7 mouse cellular contexts compared by ENCODE assay signal in the genomic region with DNA sequence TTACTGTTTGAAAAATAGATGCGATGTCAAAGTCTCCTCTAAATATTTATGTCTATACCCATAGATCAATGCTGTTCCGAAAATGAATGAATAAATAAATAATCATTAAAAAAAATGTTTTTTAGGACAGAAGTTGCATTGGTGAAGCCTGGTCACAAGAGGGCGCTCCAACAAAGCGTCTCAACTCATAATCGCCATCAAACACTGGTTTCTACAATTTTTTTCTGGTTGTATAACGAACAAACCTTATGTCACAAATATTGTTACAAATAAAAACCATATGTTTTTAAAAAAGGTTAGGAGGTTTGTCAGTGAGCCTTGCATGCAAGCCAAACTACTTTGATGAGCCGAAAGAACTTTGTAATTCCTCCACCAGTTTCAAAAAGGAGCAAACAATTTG. TPM values are rescaled to one million over a fixed set of nuclear protein-coding genes. Genes with fewer than 3 reads are reported as not detected.
DNase-seq lines count a peak whose midpoint lies in the region; ATAC-seq and TF ChIP-seq lines count a peak whose summit lies in the region.

No protein-coding gene starts in this region.

- peaks cover 13% of the 10 kb centered on the region for H3K27me3 ChIP-seq in intestine, postnatal 0 days (replicated peaks; ENCODE audit: control insufficient read depth, insufficient read depth, low read length)
- H3K27me3 ChIP-seq in intestine, embryonic 15.5 days (replicated peaks): peaks cover 13% of the 10 kb centered on the region; the same call in 1 of the 2 replicates
- peaks cover 16% of the 10 kb centered on the region for H3K27me3 ChIP-seq in liver, postnatal 0 days (ENCODE audit: insufficient read depth, low read length)

- no peak for ATAC-seq in intestine, postnatal 0 days
- ATAC-seq in intestine, embryonic 15.5 days: no peak
- ATAC-seq in liver, postnatal 0 days: no peak

- DNase-seq in 3T3-L1 (ENCODE audit: low read depth, low spot score): peak; percentile 72
- peak; percentile 49 for DNase-seq in A20 (ENCODE audit: low read depth, low spot score)
- peak; percentile 70 to 77 for DNase-seq in cerebellum, postnatal 10 days
- peak; percentile 53 for DNase-seq in liver, postnatal 0 days
- DNase-seq in frontal cortex, postnatal 10 days (ENCODE audit: low spot score in 2 of 2): no peak

- no peak overlapping the region for H3K4me3 ChIP-seq in intestine, postnatal 0 days (ENCODE audit: low read depth, low read length)
- H3K4me3 ChIP-seq in intestine, embryonic 15.5 days (replicated peaks): no peak overlapping the region
- H3K4me3 ChIP-seq in liver, postnatal 0 days (ENCODE audit: low read depth, low read length): no peak overlapping the region

- H3K27ac ChIP-seq in intestine, postnatal 0 days (ENCODE audit: low read depth, low read length): no peak overlapping the region
- H3K27ac ChIP-seq in intestine, embryonic 15.5 days: no peak overlapping the region
- no peak overlapping the region for H3K27ac ChIP-seq in liver, postnatal 0 days (ENCODE audit: low read depth)

- H3K4me2 ChIP-seq in intestine, postnatal 0 days (replicated peaks; ENCODE audit: low read depth): no peak overlapping the region
- H3K4me2 ChIP-seq in intestine, embryonic 15.5 days (replicated peaks): no peak overlapping the region
- no peak overlapping the region for H3K4me2 ChIP-seq in liver, postnatal 0 days (ENCODE audit: low read depth, low read length)

- no peak for TF ChIP-seq EP300 in liver, postnatal 0 days (IDR thresholded peaks at IDR 0.05; ENCODE audit: low read depth)

- H3K9ac ChIP-seq in intestine, postnatal 0 days (ENCODE audit: low read depth, low read length): no peak overlapping the region
- H3K9ac ChIP-seq in intestine, embryonic 15.5 days: no peak overlapping the region
- H3K9ac ChIP-seq in liver, postnatal 0 days (replicated peaks): no peak overlapping the region

- WGBS in intestine, postnatal 0 days: 13% methylated on average over 7 of the region's 7 CpGs
- WGBS in intestine, embryonic 15.5 days: 13% methylated on average over 7 of the region's 7 CpGs
- 12% methylated on average over 7 of the region's 7 CpGs for WGBS in liver, postnatal 0 days (ENCODE audit: insufficient replicate concordance)

- H3K36me3 ChIP-seq in intestine, postnatal 0 days (ENCODE audit: control insufficient read depth, insufficient read depth): no peaks in the 10 kb centered on the region
- H3K36me3 ChIP-seq in intestine, embryonic 15.5 days: no peaks in the 10 kb centered on the region
- H3K36me3 ChIP-seq in liver, postnatal 0 days (replicated peaks; ENCODE audit: insufficient read depth, low read length): no peaks in the 10 kb centered on the region

- H3K4me1 ChIP-seq in intestine, postnatal 0 days (replicated peaks; ENCODE audit: control insufficient read depth, insufficient read depth, low read length): no peaks in the 10 kb centered on the region
- H3K4me1 ChIP-seq in intestine, embryonic 15.5 days (replicated peaks): no peaks in the 10 kb centered on the region
- H3K4me1 ChIP-seq in liver, postnatal 0 days (ENCODE audit: insufficient read depth): no peaks in the 10 kb centered on the region

- peak; percentile 84 for TF ChIP-seq CTCF in intestine, postnatal 0 days (IDR thresholded peaks at IDR 0.05; ENCODE audit: low read depth)
- peak; percentile 72 for TF ChIP-seq CTCF in liver, postnatal 0 days (IDR thresholded peaks at IDR 0.05; ENCODE audit: low read depth)

- H3K9me3 ChIP-seq in intestine, postnatal 0 days (ENCODE audit: control insufficient read depth): no peaks in the 10 kb centered on the region
- H3K9me3 ChIP-seq in intestine, embryonic 15.5 days: no peaks in the 10 kb centered on the region
- no peaks in the 10 kb centered on the region for H3K9me3 ChIP-seq in liver, postnatal 0 days (ENCODE audit: low read length)

RNA-seq across cellular contexts. Expression of gene Anxa2, which starts 52.2 kb away (rescaled TPM):
- polyA plus RNA-seq in intestine, postnatal 0 days (2015; fragmentation: Nextera tagmentation; extraction: Ambion mirVana): 571 and 641 TPM in 2 replicates
- 462 and 533 TPM in 2 replicates for polyA plus RNA-seq in intestine, embryonic 15.5 days (2015; fragmentation: Nextera tagmentation; extraction: Ambion mirVana)
- polyA plus RNA-seq in liver, postnatal 0 days (2015; fragmentation: Nextera tagmentation; extraction: Ambion mirVana): 68.2 and 78.3 TPM in 2 replicates

Comparison
In these comparisons a context has a peak if more than half of its experiments do, and no peak if none do; other contexts are left out.
1. DNase-seq: peak in 3T3-L1 (single experiment), A20 (single experiment), cerebellum, postnatal 10 days (2 of 2) and liver, postnatal 0 days (single experiment); none in frontal cortex, postnatal 10 days (0 of 2).